Mouse (Mus musculus): ENCODE results near the gene Glcci1. TPM values are rescaled to one million over a fixed set of nuclear protein-coding genes. Genes with fewer than 3 reads are reported as not detected.

Gene Glcci1
- total RNA-seq, 1 experiment = 0.94 TPM

DNA sequence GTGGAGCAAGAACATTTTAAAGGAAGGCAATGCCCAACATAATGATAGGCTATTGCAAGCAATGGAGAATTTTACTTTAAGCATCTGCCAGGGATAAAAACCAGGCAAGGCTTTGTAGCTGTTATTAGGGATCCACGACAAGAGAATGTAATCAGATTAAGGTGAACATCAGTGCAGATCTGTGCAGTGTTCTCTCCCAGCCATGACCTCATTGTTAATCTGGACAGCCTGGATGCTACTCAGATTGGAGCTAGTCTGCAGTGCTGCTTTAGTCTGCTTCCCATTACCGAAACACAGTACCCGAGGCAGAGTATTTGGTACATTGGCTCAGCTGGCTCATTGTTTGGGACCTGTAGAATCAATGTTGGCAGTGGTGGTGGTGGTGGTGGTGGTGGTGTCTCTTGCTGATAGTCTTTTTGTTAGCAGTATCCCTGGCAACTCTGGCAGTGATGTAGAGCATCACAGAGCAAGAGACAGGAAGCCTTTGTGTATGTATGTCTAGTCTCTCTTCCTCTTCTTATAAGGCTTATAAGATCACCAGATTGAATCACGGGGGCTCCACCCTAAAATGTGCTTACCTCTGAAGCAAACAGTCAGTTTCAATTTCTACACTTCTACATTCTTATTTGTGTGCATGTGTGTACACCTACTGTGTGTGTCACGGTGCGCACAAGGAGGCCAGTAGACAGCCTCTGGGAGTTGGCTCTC, 4.7 kb upstream of the Glcci1 start:
- Histone ChIP-seq H3K9ac (ENCODE audit: insufficient read depth, low read depth, low read length, poor library complexity, severe bottlenecking) (no peak overlapping the region), H3K27ac (ENCODE audit: insufficient read depth, low read depth, low read length, poor library complexity, severe bottlenecking) (no peak overlapping the region), H3K36me3 (ENCODE audit: control insufficient read depth, insufficient read depth, low read length, poor library complexity, severe bottlenecking) (no peaks in the 10 kb centered on the region), H3K4me1 (ENCODE audit: control insufficient read depth in 2 of 2, insufficient read depth in 2 of 2, low read length in 2 of 2, poor library complexity in 1 of 2) (no peaks in the 10 kb centered on the region), H3K9me3 (ENCODE audit: control insufficient read depth, insufficient read depth, low read depth, low read length) (no peaks in the 10 kb centered on the region), H3K4me3 (ENCODE audit: insufficient read depth in 1 of 2, low read depth in 1 of 2, low read length in 2 of 2, poor library complexity in 1 of 2, severe bottlenecking in 1 of 2) (no peak overlapping the region)
- no peak for DNase-seq (ENCODE audit: low read depth, low spot score)
- in situ Hi-C loops (cut with MboI; ENCODE audit: low sequenced_read_pairs in 2 of 2, unreplicated experiment in 2 of 2) = no loop called here
- TF ChIP-seq ZNF384 (IDR thresholded peaks at IDR 0.05; ENCODE audit: low read depth, low read length) (no peak), MAFK (IDR thresholded peaks at IDR 0.05; ENCODE audit: insufficient read depth, low read depth, low read length) (no peak), CHD2 (IDR thresholded peaks at IDR 0.05; ENCODE audit: low read depth, low read length) (no peak), ZC3H11A (IDR thresholded peaks at IDR 0.05; ENCODE audit: borderline replicate concordance, low read depth, low read length) (no peak), HCFC1 (IDR thresholded peaks at IDR 0.05; ENCODE audit: borderline replicate concordance, insufficient read depth, low read length) (no peak)

DNA sequence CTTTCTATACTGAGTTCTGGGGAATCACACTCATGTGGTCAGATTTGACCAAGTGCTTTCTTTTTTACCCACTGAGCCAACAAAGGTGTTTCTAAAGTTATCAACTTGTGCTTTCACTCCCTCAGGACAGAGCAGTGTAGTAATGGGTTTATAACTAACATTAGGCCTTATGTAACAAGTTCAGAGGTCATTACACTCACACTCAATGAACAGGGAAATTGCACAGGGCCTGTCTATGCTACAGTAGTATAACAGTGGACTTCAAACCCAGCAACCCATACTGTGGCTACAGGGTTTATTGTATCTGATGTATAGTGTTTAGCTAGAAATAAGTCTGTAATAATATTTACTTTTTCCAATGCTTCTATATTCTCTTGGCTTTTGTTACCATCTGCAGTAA, 2.8 kb upstream of the Glcci1 start:
- Histone ChIP-seq H3K9me3 (ENCODE audit: control insufficient read depth, insufficient read depth, low read depth, low read length) (no peaks in the 10 kb centered on the region), H3K4me1 (ENCODE audit: control insufficient read depth in 2 of 2, insufficient read depth in 2 of 2, low read length in 2 of 2, poor library complexity in 1 of 2) (0 out of 4 replicates have a peak, but pooled peaks cover 0 to 2% of the 10 kb centered on the region in 2 experiments), H3K9ac (ENCODE audit: insufficient read depth, low read depth, low read length, poor library complexity, severe bottlenecking) (no peak overlapping the region), H3K36me3 (ENCODE audit: control insufficient read depth, insufficient read depth, low read length, poor library complexity, severe bottlenecking) (no peaks in the 10 kb centered on the region), H3K27ac (ENCODE audit: insufficient read depth, low read depth, low read length, poor library complexity, severe bottlenecking) (no peak overlapping the region), H3K4me3 (ENCODE audit: insufficient read depth in 1 of 2, low read depth in 1 of 2, low read length in 2 of 2, poor library complexity in 1 of 2, severe bottlenecking in 1 of 2) (no peak overlapping the region)
- in situ Hi-C loops (cut with MboI; ENCODE audit: low sequenced_read_pairs in 2 of 2, unreplicated experiment in 2 of 2) = no loop called here
- DNase-seq (ENCODE audit: low read depth, low spot score) = no peak
- no peak for TF ChIP-seq HCFC1 (IDR thresholded peaks at IDR 0.05; ENCODE audit: borderline replicate concordance, insufficient read depth, low read length)
- TF ChIP-seq MAFK (IDR thresholded peaks at IDR 0.05; ENCODE audit: insufficient read depth, low read depth, low read length) = no peak
- TF ChIP-seq CHD2 (IDR thresholded peaks at IDR 0.05; ENCODE audit: low read depth, low read length) = no peak
- TF ChIP-seq ZNF384 (IDR thresholded peaks at IDR 0.05; ENCODE audit: low read depth, low read length) = no peak
- TF ChIP-seq ZC3H11A (IDR thresholded peaks at IDR 0.05; ENCODE audit: borderline replicate concordance, low read depth, low read length) = no peak

DNA sequence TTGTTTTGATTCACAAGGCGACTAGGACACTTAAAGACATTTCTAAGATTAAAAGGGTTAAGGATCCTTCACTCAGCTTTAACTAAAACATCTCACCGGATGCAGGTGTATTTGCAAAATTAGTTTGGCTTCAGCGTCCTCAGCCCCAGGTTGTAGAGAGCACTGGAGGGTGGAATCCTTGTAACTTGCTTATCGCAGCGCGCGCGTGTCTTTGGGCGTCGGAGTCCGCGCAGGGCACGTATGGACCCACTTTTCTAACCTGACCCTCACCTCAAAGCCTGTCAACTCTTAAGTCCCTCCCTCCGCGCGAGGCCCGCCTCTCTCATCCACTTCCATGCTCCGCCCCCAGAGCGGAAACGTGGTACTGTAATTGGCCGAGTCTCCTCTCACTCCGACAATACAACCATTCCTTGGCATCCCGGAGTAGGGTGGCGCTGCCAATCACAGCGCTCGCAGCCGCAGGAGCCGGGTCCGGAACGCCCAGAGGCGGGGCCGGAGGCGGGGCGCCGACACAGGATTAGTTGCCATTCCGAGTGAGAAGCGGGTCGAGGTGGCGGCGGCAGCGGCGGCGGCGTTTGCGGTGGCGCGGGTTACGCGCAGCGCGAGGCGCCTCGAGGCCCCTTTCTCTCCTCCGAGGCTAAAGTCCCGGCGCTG, 390 bp upstream of the Glcci1 start:
- TF ChIP-seq HCFC1 (IDR thresholded peaks at IDR 0.05; ENCODE audit: borderline replicate concordance, insufficient read depth, low read length) = no peak
- TF ChIP-seq CHD2 (IDR thresholded peaks at IDR 0.05; ENCODE audit: low read depth, low read length) = peak; percentile 76
- peak overlapping the region; percentile 84 to 86 for H3K4me3 ChIP-seq (ENCODE audit: insufficient read depth in 1 of 2, low read depth in 1 of 2, low read length in 2 of 2, poor library complexity in 1 of 2, severe bottlenecking in 1 of 2)
- H3K36me3 ChIP-seq (ENCODE audit: control insufficient read depth, insufficient read depth, low read length, poor library complexity, severe bottlenecking) = no peaks in the 10 kb centered on the region
- peak; percentile 96 for DNase-seq (ENCODE audit: low read depth, low spot score)
- no peaks in the 10 kb centered on the region for H3K9me3 ChIP-seq (ENCODE audit: control insufficient read depth, insufficient read depth, low read depth, low read length)
- in situ Hi-C loops (cut with MboI; ENCODE audit: low sequenced_read_pairs in 2 of 2, unreplicated experiment in 2 of 2) = no loop called here
- peak overlapping the region; percentile 85 for H3K9ac ChIP-seq (ENCODE audit: insufficient read depth, low read depth, low read length, poor library complexity, severe bottlenecking)
- H3K27ac ChIP-seq (ENCODE audit: insufficient read depth, low read depth, low read length, poor library complexity, severe bottlenecking) = peak overlapping the region; percentile 35; the same call in 1 of the 2 replicates
- 0 out of 4 replicates have a peak, but pooled peaks cover 0 to 2% of the 10 kb centered on the region in 2 experiments for H3K4me1 ChIP-seq (ENCODE audit: control insufficient read depth in 2 of 2, insufficient read depth in 2 of 2, low read length in 2 of 2, poor library complexity in 1 of 2)

DNA sequence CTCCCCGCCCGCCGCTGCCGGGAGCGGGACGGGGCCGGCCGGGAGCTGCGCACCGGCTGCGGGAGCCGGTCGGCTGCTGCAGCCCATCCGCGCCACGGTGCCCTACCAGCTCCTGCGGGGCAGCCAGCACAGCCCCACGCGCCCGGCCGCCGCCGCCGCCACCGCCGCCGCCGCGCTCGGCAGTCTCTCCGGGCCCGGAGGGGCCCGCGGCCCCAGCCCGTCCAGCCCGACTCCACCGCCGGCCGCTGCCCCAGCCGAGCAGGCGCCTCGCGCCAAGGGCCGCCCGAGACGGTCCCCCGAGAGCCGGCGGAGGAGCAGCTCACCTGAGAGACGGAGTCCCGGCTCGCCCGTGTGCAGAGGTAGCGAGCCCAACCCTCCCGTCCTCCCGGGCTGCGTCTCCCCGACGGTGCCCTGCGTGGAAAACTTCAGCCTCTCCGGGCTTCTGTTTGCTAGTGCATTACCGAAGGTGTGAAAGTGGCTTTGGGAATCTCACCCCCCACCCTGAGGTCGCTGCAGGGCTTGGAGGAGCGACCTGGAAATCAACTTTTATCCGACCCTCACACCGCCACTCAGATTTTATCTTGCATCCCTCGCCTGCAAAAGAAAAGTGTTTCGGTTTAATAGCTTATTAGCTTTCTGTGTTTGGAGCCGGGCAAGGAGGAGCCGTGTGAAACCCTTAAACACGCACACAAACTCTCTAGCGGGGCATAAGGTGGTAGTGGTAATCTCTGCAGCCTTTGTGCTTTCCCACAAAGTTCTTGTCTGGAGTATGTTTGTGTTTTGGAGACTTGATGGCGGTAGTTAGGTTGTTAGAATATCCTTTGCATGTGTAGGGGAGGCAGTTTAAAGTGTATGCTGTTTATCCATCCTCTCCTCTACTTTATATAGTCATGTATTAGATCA, 812 bp downstream of the Glcci1 start:
- Histone ChIP-seq H3K4me3 (ENCODE audit: insufficient read depth in 1 of 2, low read depth in 1 of 2, low read length in 2 of 2, poor library complexity in 1 of 2, severe bottlenecking in 1 of 2) (peak overlapping the region; percentile 84 to 86), H3K9me3 (ENCODE audit: control insufficient read depth, insufficient read depth, low read depth, low read length) (no peaks in the 10 kb centered on the region), H3K9ac (ENCODE audit: insufficient read depth, low read depth, low read length, poor library complexity, severe bottlenecking) (peak overlapping the region; percentile 87), H3K27ac (ENCODE audit: insufficient read depth, low read depth, low read length, poor library complexity, severe bottlenecking) (no peak overlapping the region), H3K4me1 (ENCODE audit: control insufficient read depth in 2 of 2, insufficient read depth in 2 of 2, low read length in 2 of 2, poor library complexity in 1 of 2) (0 out of 4 replicates have a peak, but pooled peaks cover 0 to 2% of the 10 kb centered on the region in 2 experiments), H3K36me3 (ENCODE audit: control insufficient read depth, insufficient read depth, low read length, poor library complexity, severe bottlenecking) (no peaks in the 10 kb centered on the region)
- TF ChIP-seq HCFC1 (IDR thresholded peaks at IDR 0.05; ENCODE audit: borderline replicate concordance, insufficient read depth, low read length) (no peak), ZNF384 (IDR thresholded peaks at IDR 0.05; ENCODE audit: low read depth, low read length) (no peak), MAFK (IDR thresholded peaks at IDR 0.05; ENCODE audit: insufficient read depth, low read depth, low read length) (no peak), CHD2 (IDR thresholded peaks at IDR 0.05; ENCODE audit: low read depth, low read length) (no peak), ZC3H11A (IDR thresholded peaks at IDR 0.05; ENCODE audit: borderline replicate concordance, low read depth, low read length) (no peak)
- DNase-seq (ENCODE audit: low read depth, low spot score) = no peak
- in situ Hi-C loops (cut with MboI; ENCODE audit: low sequenced_read_pairs in 2 of 2, unreplicated experiment in 2 of 2) = no loop called here
